Mouse (Mus musculus) erythroblast, embryonic 14.5 days (primary cell): ENCODE measurements around the gene Prelp.

Experiments
- GATA1 ChIP-seq: IDR thresholded peaks from 2 replicates; pipeline ENCODE4 v1.6.1; 2012; ENCODE audit warnings: low read length, inconsistent platforms, mixed read lengths
- TAL1 ChIP-seq: IDR thresholded peaks from 3 replicates; pipeline ENCODE4 v1.6.1; 2012; ENCODE audit warnings: low read length, inconsistent platforms, mixed read lengths

DNA sequence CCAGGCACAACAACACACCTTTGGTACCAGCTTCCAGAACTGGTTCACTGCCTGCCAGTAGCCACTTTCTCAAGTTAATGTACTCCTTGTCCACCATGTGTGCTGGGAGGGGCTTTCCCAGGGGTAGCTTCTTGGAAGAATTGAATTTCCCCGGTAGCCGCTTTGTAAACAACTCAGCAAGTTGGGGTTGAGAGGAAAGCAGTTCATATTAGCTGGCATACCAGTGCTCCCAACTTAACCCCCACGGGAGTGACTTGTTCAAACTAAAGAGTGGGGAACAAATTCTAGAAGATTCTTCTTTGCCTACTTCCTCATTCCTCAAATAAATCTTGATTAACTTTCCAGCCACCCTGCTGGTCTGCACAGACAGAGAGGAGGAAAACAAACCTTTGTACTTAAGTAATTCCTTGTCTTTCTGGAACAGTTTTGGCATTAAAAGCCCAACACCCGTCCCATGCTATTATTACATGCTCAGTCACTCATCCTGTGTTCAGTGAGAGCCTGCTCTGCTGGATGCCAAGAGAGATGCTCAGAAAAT is 47.6 kb upstream of the Prelp start:
- TF ChIP-seq GATA1 (no peak), TAL1 (no peak)
